Mouse (Mus musculus): ENCODE data around the gene Dchs2.

DNA sequence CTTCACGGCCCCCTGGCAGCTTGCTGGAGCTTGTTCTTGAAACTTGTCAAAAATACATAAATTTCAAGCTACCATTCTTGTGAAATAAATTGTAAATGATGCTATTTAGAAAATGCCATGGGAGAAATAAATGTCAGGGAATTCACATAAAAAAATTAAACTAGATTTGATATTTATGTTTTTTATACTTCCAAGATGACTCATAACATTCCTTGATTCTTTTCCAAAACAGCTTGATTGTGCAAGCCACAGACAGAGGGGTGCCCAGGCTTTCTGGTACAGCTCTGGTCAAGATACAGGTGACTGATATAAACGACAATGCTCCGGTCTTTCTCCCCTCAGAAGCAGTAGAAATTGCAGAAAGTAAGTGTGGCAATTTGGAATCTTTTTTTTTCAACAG, 218.2 kb downstream of the Dchs2 start:
- TF ChIP-seq POLR2A (IDR thresholded peaks at IDR 0.05; ENCODE audit: insufficient read depth, low read depth, low read length) = no peak
- no peak for TF ChIP-seq CTCF (IDR thresholded peaks at IDR 0.05)
